Mouse (Mus musculus) kidney, adult 2 months (tissue): ENCODE results near the gene Llgl2. TPM values are rescaled to one million over a fixed set of nuclear protein-coding genes. Genes with fewer than 3 reads are reported as not detected.
"Not testable (repeated sequence)": the region's sequence is repeated elsewhere in the genome, so short reads cannot be mapped to it uniquely, and the experiment has no call there.

ENCODE experiments used
- DNase-seq: peaks from one replicate; pipeline ENCODE4 v3.0.0; 2021
- H3K27ac ChIP-seq: fragments of 200-500 bp; 2 replicates; pipeline ENCODE4 v1.5.1; 2012; ENCODE audit warnings: low read depth, low read length, control low read depth, inconsistent platforms; ENCODE audit not compliant: insufficient read depth
- H3K27me3 ChIP-seq: fragments of 200-500 bp; replicated peaks from 2 replicates; pipeline ENCODE4 v1.6.1; 2012; ENCODE audit warnings: mild to moderate bottlenecking, moderate library complexity, low read length, inconsistent platforms; ENCODE audit not compliant: control insufficient read depth, insufficient read depth
- H3K36me3 ChIP-seq: fragments of 200-500 bp; 2 replicates; pipeline ENCODE4 v1.6.1; 2012; ENCODE audit warnings: mild to moderate bottlenecking, moderate library complexity, low read length, inconsistent platforms; ENCODE audit not compliant: control insufficient read depth, insufficient read depth
- H3K4me1 ChIP-seq: fragments of 200-500 bp; 2 replicates; pipeline ENCODE4 v1.6.1; 2011; ENCODE audit warnings: low read length; ENCODE audit not compliant: control insufficient read depth, insufficient read depth
- H3K4me3 ChIP-seq: fragments of 200-500 bp; 2 replicates; pipeline ENCODE4 v1.5.1; 2011; ENCODE audit warnings: mild to moderate bottlenecking, low read depth, low read length, control low read depth; ENCODE audit not compliant: insufficient read depth
- CTCF ChIP-seq: fragments of 200-500 bp; conservative IDR thresholded peaks from 2 replicates; pipeline ENCODE4 v1.5.1; 2011; ENCODE audit warnings: low read depth, mild to moderate bottlenecking, control low read depth, low read length, moderate library complexity, mixed read lengths; ENCODE audit not compliant: insufficient read depth, insufficient read length
- POLR2A ChIP-seq: fragments of 200-500 bp; IDR thresholded peaks from one replicate; pipeline ENCODE4 v1.6.1; 2011; ENCODE audit warnings: low read depth, low read length, control low read depth
- WGBS: fragments of 180-500 bp; shearing (Covaris S2); methylation state at CpG from one replicate; pipeline ENCODE4 v1.1.7; 2018; 5-methylcytosine and 5-hydroxymethylcytosine counted together
- polyA plus RNA-seq: library from polyadenylated mRNA; depleted of rRNA; stranded (reverse); fragments of >200 nt; gene quantifications from 2 replicates; pipeline ENCODE4 v1.2.3, GENCODE M21; 2012

Gene Llgl2
- polyA plus RNA-seq, 1 experiment, result 153 TPM

DNA sequence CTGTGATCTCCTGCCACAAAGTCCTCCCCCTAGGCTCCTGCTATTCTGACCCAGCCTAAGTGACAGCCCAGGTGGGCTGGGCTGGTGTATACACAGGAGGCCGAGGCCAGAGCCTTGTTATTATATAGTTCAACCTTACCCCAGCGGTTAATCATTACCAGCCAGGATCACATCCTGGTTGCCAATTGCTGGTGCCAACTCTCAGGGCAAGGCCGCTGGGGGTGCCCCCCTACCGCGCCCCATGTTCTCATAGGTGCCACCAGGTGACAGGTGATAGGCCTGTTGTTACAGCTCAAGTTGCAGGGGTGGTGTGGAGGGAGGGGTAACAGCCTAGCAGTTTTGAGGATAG lies 20.0 kb downstream of the Llgl2 start:
- DNase-seq, result peak; percentile 97
- H3K27ac ChIP-seq, result peak overlapping the region; percentile 84
- H3K4me3 ChIP-seq, result no peak overlapping the region
- 33% methylated on average over 5 of the region's 5 CpGs for WGBS
- no peaks in the 10 kb centered on the region for H3K27me3 ChIP-seq
- H3K36me3 ChIP-seq, result peaks cover 9% of the 10 kb centered on the region
- peaks cover 46% of the 10 kb centered on the region for H3K4me1 ChIP-seq
- no peak for TF ChIP-seq POLR2A

DNA sequence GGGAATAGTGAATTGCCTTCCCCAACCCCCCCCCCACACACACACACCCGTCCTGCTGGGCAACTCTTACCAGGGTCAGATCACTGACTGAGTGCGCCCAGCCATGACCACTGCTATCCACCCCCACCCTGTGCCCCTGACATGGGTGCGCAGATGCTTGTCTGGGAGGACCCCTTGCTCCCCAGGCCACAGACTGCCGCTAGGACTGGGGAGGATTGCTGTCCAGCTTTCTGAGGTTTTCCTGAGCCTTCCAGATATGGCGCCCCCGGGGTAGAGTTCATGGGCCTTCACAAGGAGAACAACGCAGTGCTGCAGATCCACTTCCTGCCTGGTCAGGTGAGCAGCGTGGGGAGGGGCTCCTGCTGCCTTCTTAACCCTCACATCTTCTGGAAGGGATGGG lies 20.4 kb downstream of the Llgl2 start:
- Histone ChIP-seq H3K36me3 (peaks cover 9% of the 10 kb centered on the region), H3K4me1 (peaks cover 42% of the 10 kb centered on the region), H3K4me3 (no peak overlapping the region), H3K27me3 (no peaks in the 10 kb centered on the region), H3K27ac (peak overlapping the region; percentile 84)
- TF ChIP-seq POLR2A (no peak), CTCF (no peak)
- DNase-seq, result peak; percentile 73
- 32% methylated on average over 8 of the region's 8 CpGs for WGBS

DNA sequence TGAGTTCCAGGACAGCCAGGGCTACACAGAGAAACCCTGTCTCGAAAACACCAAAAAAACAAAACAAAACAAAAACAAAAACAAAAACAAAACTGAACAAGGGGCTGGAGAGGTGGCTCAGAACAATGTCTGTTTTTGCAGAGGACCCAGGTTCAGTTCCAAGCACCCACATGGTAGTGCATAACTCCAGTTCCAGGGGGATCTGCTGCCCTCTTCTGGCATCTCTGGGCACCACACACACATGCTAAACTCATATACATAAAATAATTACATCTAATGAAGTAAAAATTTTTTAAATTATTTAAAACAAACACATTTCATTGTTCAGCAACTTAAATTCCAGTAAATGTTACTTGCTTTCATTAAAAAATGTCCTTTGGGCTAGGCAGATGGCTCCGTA lies 22.0 kb downstream of the Llgl2 start:
- Histone ChIP-seq H3K27me3 (no peaks in the 10 kb centered on the region), H3K4me1 (peaks cover 31% of the 10 kb centered on the region), H3K4me3 (no peak overlapping the region), H3K36me3 (peaks cover 9% of the 10 kb centered on the region), H3K27ac (no peak overlapping the region)
- TF ChIP-seq CTCF, result no peak
- no peak for TF ChIP-seq POLR2A
- no peak for DNase-seq
- 99% methylated on average over 2 of the region's 2 CpGs for WGBS

DNA sequence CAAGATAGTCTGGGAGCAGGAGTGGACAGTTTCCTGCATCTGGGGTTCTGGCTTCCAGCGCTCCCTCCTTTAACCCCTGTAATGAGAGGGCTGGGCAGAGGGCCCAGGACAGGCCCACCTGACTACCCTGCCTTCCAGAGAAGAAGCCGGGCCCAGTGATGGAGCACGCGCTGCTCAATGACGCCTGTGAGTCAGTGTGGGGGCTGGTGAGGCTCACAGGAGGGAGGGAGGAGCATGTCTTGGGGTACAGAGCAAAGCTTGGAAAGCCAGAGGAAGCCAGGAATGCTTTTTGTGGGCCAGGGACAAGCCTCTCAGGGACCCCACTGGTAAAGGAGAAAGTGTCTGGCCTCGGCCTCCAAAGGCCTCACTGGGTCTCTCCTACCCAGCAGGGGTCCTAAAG lies 30.8 kb downstream of the Llgl2 start:
- no peaks in the 10 kb centered on the region for H3K4me1 ChIP-seq
- no peaks in the 10 kb centered on the region for H3K27me3 ChIP-seq
- H3K27ac ChIP-seq, result no peak overlapping the region
- WGBS, result 84% methylated on average over 6 of the region's 6 CpGs
- H3K36me3 ChIP-seq, result peaks cover 8% of the 10 kb centered on the region
- no peak overlapping the region for H3K4me3 ChIP-seq
- no peak for TF ChIP-seq POLR2A
- TF ChIP-seq CTCF, result no peak
- DNase-seq, result no peak

DNA sequence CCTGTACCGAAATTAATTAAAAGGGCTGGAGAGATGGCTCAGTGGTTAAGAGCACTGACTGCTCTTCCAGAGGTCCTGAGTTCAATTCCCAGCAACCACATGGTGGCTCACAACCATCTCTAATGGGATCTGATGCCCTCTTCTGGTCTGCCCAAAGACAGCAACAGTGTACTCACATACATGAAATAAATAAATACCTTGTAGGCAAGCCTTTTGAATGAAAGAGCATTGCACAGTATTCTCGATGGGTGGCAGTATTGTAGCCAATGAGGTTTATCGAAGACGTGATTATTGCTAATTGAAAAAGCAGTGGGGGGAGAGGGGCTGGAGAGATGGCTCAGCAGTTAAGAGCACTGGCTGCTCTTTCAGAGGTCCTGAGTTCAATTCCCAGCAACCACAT lies 33.3 kb downstream of the Llgl2 start:
- H3K27me3 ChIP-seq, DNase-seq, H3K36me3 ChIP-seq, H3K4me3 ChIP-seq, H3K4me1 ChIP-seq, H3K27ac ChIP-seq: not testable (repeated sequence)
- WGBS, result 94% methylated on average over 4 of the region's 4 CpGs

DNA sequence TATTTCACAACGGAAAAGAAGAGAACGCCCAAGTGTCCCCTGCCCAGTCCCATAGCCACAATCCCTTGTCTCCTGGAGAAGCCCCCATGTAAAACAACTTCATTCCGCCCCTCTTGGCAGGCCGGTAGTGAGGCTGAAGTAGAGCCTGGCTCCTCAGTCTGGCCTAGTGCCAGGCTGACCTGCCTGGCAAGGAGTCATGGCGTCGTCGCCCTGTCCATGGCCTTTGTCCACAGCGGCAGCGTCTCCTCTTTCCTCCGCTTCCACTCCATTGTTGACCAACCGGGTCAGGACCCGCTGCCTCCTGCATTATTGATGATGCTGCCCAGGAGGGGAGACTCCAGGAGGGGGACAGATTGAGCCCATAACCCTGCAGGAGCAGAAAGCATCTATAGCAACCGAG lies 34.1 kb downstream of the Llgl2 start:
- WGBS, result 48% methylated on average over 13 of the region's 13 CpGs
- no peak for TF ChIP-seq POLR2A
- no peak for TF ChIP-seq CTCF
- Histone ChIP-seq H3K4me1 (no peaks in the 10 kb centered on the region), H3K4me3 (no peak overlapping the region), H3K27ac (no peak overlapping the region), H3K36me3 (peaks cover 4% of the 10 kb centered on the region; the same call in 1 of the 2 replicates), H3K27me3 (no peaks in the 10 kb centered on the region)
- peak; percentile 75 for DNase-seq

DNA sequence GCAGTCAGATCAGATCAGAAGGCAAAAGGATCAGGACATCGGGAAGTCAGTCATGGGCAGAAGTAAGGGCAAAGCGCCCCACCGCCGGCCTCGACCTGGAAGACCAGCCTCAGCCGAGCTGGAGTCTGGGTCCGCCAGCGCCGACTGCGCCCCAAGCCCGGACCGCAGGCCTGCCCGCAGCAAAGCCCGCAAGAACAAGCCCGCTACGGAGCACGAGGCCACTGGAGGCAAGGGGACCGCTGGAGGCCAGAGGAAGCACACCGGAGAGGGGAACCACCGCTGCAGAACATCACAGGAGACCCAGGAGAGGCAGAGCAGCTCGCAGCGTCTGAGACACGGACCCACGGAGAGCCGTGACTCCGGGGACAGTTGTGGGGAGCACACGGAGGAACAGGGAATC lies 34.5 kb downstream of the Llgl2 start, which contains the start of gene Myo15b:
Gene Myo15b, plus strand, starts transcription at position 53 of the 400 bp plus-strand sequence.
- no peak for DNase-seq
- TF ChIP-seq POLR2A (no peak), CTCF (no peak)
- WGBS, result 26% methylated on average over 27 of the region's 27 CpGs
- Histone ChIP-seq H3K4me1 (no peaks in the 10 kb centered on the region), H3K27me3 (no peaks in the 10 kb centered on the region), H3K36me3 (peaks cover 2% of the 10 kb centered on the region; the same call in 1 of the 2 replicates), H3K4me3 (peak within 1 kb of the TSS; percentile 40; the same call in 1 of the 2 replicates), H3K27ac (no peak within 1 kb of the TSS)
